Mouse (Mus musculus) kidney, adult 2 months (tissue): ENCODE measurements around the gene Tcf7l1.

Experiments used
- CTCF ChIP-seq: fragments of 200-500 bp; conservative IDR thresholded peaks from 2 replicates; pipeline ENCODE4 v1.5.1; 2011; ENCODE audit warnings: low read depth, mild to moderate bottlenecking, control low read depth, low read length, moderate library complexity, mixed read lengths; ENCODE audit not compliant: insufficient read depth, insufficient read length
- POLR2A ChIP-seq: fragments of 200-500 bp; IDR thresholded peaks from one replicate; pipeline ENCODE4 v1.6.1; 2011; ENCODE audit warnings: low read depth, low read length, control low read depth

DNA sequence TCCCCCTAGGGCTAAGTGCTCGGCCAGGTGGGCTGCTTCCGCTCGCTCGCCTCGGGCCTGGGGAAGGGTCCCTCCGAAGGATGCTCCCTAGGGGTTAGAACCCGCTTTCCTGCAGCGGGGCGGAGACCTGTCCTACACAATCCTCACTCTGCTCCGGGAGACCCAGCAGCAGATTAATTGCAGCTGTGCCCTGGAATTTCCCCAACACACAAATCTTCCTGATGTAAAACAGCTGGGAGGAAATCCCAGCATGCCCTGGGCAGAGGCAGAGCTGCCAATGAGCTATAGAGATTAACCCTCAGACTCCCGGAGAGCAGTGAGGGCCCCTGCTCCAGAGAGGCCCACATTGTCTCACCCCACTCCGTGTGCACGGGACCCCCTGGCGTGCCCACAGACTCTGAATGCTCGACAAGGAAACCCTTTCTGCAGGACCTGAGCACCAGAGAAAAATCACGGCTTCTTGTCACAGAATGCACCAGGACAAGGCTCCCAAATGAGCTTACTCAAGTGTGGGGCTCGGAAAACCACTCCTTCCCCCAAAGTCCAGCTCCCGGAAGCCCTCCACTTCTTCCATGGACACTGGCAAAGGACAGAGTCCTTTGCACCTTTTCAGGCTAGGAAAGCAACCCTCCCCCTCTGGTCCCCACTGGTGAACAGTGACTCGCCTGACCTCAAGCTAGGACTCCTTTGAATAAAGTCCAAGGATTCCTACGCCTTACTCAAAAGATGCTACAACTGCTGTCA is 133.6 kb downstream of the Tcf7l1 start:
- TF ChIP-seq CTCF = no peak
- no peak for TF ChIP-seq POLR2A
